Mouse (Mus musculus) midbrain, postnatal 0 days (tissue): ENCODE data around the gene Myo16. TPM values are rescaled to one million over a fixed set of nuclear protein-coding genes. Genes with fewer than 3 reads are reported as not detected.
A peak's percentile ranks its signal among the peaks of the same experiment; 100 is the strongest.

Source experiments
- ATAC-seq: fragments of 200-750 bp; cut with Nextera tagmentation; 2 replicates; pipeline ENCODE4 v1.8.0; 2017; ENCODE audit warnings: moderate number of reproducible peaks, mild to moderate bottlenecking, moderate TSS enrichment, moderate library complexity; ENCODE audit not compliant: low FRiP score
- DNase-seq: peaks from one replicate; pipeline ENCODE4 v3.0.0-alpha.2; 2015; ENCODE audit warnings: low spot score
- H3K27ac ChIP-seq: fragments of 300-500 bp; sonication (generic); 2 replicates; pipeline ENCODE4 v1.5.1; 2014; ENCODE audit warnings: low read depth, mild to moderate bottlenecking, low read length, mixed read lengths
- H3K27me3 ChIP-seq: fragments of 300-500 bp; sonication (generic); 2 replicates; pipeline ENCODE4 v1.6.1; 2014; ENCODE audit warnings: low read length, control low read depth, mixed read lengths; ENCODE audit not compliant: insufficient read depth
- H3K36me3 ChIP-seq: fragments of 300-500 bp; sonication (generic); 2 replicates; pipeline ENCODE4 v1.6.1; 2014; ENCODE audit warnings: low read length, control low read depth, mixed read lengths; ENCODE audit not compliant: insufficient read depth
- H3K4me1 ChIP-seq: fragments of 300-500 bp; sonication (generic); 2 replicates; pipeline ENCODE4 v1.6.1; 2014; ENCODE audit warnings: mild to moderate bottlenecking, control low read depth, antibody characterized with exemption, low read length, mixed read lengths; ENCODE audit not compliant: insufficient read depth
- H3K4me2 ChIP-seq: fragments of 300-500 bp; sonication (generic); 2 replicates; pipeline ENCODE4 v1.6.1; 2014; ENCODE audit warnings: low read depth, mild to moderate bottlenecking, low read length, mixed read lengths; ENCODE audit not compliant: poor library complexity, severe bottlenecking
- H3K4me3 ChIP-seq: fragments of 300-500 bp; sonication (generic); 2 replicates; pipeline ENCODE4 v1.5.1; 2014; ENCODE audit warnings: low read depth, mild to moderate bottlenecking, low read length, moderate library complexity
- H3K9ac ChIP-seq: fragments of 300-500 bp; sonication (generic); replicated peaks from 2 replicates; pipeline ENCODE4 v1.6.1; 2014; ENCODE audit warnings: mild to moderate bottlenecking, low read length, moderate library complexity, mixed read lengths; ENCODE audit not compliant: poor library complexity, severe bottlenecking
- H3K9me3 ChIP-seq: fragments of 300-500 bp; sonication (generic); 2 replicates; pipeline ENCODE4 v1.6.1; 2016; ENCODE audit warnings: low read length, control low read depth
- CTCF ChIP-seq: IDR thresholded peaks from 2 replicates; pipeline ENCODE4 v1.5.1; 2016; ENCODE audit warnings: antibody characterized with exemption, mild to moderate bottlenecking
- WGBS: fragments of 180-500 bp; shearing (Covaris S2); extraction: QIAGEN DNeasy Blood & Tissue Kit; methylation state at CpG from one replicate; pipeline ENCODE4 v1.1.7; 2014; 5-methylcytosine and 5-hydroxymethylcytosine counted together
- polyA plus RNA-seq: library from polyadenylated mRNA; unstranded; fragments of >200 nt; fragmentation: Nextera tagmentation; extraction: Ambion mirVana; gene quantifications from 2 replicates; pipeline ENCODE4 v1.2.1, GENCODE M21; 2015
- total RNA-seq: library from RNA; depleted of rRNA; stranded (reverse); fragments of >200 nt; gene quantifications from 2 replicates; pipeline ENCODE4 v1.2.3, GENCODE M21; 2014; rRNA removed

The Myo16 gene
- total RNA-seq (59.9 and 62.6 TPM in 2 replicates), polyA plus RNA-seq (5.8 and 7.7 TPM in 2 replicates)

DNA sequence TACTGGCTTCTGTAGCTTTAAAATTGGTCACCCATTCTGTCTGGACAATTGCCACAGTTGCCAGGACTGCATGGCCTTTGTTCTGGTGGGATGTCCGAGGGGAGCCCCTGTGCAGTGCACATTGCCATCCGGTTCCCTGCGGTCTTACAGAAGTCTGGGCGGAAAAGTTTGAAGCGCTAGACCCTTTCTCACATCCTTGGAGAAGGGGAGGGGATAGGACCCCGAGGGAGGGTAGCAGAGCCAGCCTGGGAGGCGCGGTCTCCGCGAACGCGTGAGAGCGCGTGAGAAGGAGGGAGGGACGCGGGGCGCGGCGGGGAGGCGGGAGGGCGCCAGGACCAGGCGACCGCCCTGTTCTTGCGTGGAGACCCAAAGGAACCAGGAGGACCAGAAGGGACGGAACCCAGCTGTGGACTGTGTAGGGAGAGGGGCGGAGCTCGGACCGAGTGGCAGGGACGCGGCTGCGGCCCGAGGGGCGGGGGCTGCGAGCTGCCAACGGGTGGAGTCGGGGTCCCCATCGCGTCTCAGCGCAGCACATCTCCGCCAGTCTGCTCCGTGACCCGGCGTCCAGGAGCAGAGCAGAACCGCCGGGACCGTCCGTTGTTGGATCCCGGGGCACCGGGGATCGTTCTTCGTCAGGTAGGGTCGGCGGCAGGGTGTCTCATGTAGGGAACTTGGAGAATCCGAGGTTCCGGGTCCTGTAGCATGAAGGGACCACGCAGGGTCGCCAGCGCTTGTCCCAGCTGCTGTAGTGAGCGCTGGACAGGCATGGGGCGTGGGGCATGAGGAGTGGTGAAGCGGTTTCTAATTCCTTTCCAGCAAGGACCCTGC is at the start of gene Myo16:
Gene Myo16 (plus strand): TSS at position 301 of the 828 bp plus-strand sequence.
- no peaks in the 10 kb centered on the region for H3K36me3 ChIP-seq
- peak within 1 kb of the TSS; percentile 73 for H3K4me3 ChIP-seq
- 0 out of 2 replicates have a peak, but pooled peaks cover 6% of the 10 kb centered on the region for H3K4me1 ChIP-seq
- peak within 1 kb of the TSS; percentile 65 for H3K9ac ChIP-seq
- ATAC-seq (peak; percentile 87), DNase-seq (peak; percentile 86)
- H3K27ac ChIP-seq: 0 out of 2 replicates have a peak within 1 kb of the TSS, but pooled peaks have one; percentile 14
- H3K27me3 ChIP-seq: no peaks in the 10 kb centered on the region
- TF ChIP-seq CTCF: no peak
- WGBS: under 1% methylated on average over 60 of the region's 61 CpGs
- H3K4me2 ChIP-seq: peak within 1 kb of the TSS; percentile 71
- H3K9me3 ChIP-seq: no peaks in the 10 kb centered on the region

DNA sequence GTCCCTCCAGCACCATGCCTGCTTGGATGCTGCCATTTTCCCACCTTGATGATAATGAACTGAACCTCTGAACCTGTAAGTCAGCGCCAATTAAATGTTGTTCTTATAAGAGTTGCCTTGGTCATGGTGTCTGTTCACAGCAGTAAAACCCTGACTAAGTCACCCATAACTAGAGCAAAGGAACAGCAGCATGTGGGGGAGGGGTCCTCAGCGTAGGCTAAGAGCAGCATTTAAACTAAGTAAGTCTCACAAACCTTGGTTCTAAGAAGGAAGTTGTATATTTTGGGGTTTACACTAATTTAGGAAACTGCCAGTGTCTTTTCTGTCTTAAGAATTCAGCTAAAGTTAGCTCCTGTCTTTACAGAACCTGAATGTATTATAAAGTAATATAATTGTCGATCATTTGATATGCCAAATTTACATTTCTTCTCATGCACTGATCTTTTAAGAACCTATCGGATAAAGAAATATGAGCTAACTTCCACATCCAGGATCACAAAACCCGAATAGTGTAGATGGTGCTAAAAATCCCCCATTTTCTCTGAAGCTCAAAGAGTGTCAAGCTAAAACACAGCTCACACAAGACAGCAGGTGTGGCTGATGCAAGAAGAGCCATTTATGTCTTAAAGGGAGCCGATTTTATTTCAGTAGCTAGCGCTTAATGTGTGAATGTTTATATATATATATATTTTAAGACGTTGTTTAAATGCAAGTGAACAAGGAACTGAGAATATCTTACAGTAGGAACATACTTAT is 45.0 kb upstream of the Myo16 start:
- Histone ChIP-seq H3K36me3 (no peaks in the 10 kb centered on the region), H3K4me3 (no peak overlapping the region), H3K4me1 (no peaks in the 10 kb centered on the region), H3K9me3 (no peaks in the 10 kb centered on the region), H3K27me3 (no peaks in the 10 kb centered on the region), H3K27ac (no peak overlapping the region), H3K4me2 (no peak overlapping the region), H3K9ac (no peak overlapping the region)
- ATAC-seq (no peak), DNase-seq (no peak)
- TF ChIP-seq CTCF: no peak
- 86% methylated on average over 8 of the region's 8 CpGs for WGBS

DNA sequence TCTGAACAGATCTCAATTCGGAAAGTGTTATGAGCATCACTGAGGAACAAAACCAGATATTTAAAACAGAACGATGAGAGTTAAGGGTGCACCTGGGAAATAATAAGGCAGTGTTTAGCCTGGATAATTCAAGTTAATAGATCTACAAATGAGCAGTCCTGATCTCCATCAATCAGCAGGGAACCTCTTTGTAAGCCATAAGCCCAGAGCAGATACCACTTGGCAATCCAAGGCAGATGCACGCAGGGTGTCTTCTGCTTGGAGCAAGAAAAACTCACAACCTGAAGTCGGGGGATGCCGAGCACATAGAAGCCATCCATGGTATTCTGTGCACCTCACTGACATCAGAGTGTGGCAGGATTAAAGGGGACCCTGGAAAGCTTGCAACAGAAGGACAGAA is 31.0 kb upstream of the Myo16 start:
- no peak overlapping the region for H3K4me3 ChIP-seq
- H3K27me3 ChIP-seq: no peaks in the 10 kb centered on the region
- H3K27ac ChIP-seq: no peak overlapping the region
- DNase-seq: peak; percentile 16
- no peak for ATAC-seq
- H3K36me3 ChIP-seq: no peaks in the 10 kb centered on the region
- TF ChIP-seq CTCF: no peak
- 76% methylated on average over 5 of the region's 5 CpGs for WGBS
- H3K4me2 ChIP-seq: no peak overlapping the region
- no peaks in the 10 kb centered on the region for H3K9me3 ChIP-seq
- no peaks in the 10 kb centered on the region for H3K4me1 ChIP-seq
- no peak overlapping the region for H3K9ac ChIP-seq

DNA sequence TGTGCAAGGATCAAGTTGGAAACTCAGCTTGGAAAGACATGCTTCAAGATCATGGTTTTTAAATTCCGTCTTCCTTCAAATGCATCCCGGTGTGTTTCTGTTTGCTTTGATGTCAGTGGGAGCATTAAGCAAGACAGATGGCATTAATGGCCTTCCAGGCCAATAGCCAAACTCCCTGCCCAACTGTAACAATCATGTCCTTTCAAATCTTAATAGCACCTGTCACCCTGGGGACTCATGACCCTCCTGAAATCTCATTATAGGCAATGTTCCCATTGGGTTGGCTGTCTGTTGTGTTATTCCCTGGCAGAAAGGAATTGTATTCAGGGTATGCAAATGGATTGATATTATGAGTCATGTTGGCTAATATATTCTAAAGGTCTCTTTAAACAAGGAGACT is 30.3 kb upstream of the Myo16 start:
- Histone ChIP-seq H3K4me3 (no peak overlapping the region), H3K9me3 (no peaks in the 10 kb centered on the region), H3K27me3 (no peaks in the 10 kb centered on the region), H3K4me1 (no peaks in the 10 kb centered on the region), H3K9ac (no peak overlapping the region), H3K4me2 (no peak overlapping the region), H3K36me3 (no peaks in the 10 kb centered on the region), H3K27ac (no peak overlapping the region)
- ATAC-seq (no peak), DNase-seq (peak; percentile 70)
- TF ChIP-seq CTCF: no peak
- WGBS: 46% methylated on average over 2 of the region's 2 CpGs

DNA sequence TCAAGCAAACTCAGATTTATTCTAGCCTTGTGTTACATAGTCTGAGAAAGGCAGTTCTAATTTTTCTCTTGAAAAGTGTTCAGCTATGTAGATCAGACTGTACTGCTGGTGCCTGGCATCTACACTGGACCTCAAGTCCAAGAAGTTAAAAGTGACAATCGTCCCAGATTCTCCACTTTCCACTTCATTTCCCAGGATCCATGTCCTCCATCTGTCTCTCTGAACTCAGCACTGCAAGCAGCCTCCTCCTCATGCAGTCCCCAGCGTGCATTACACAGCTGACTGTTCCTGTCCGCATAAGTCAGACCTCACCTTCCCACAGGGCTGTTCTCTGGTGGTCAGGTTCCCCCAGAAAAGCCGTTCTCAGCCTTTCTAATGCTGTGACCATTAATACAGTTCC is 28.0 kb upstream of the Myo16 start:
- Histone ChIP-seq H3K4me1 (no peaks in the 10 kb centered on the region), H3K9ac (no peak overlapping the region), H3K4me3 (no peak overlapping the region), H3K36me3 (no peaks in the 10 kb centered on the region), H3K4me2 (no peak overlapping the region), H3K9me3 (no peaks in the 10 kb centered on the region), H3K27me3 (no peaks in the 10 kb centered on the region), H3K27ac (no peak overlapping the region)
- ATAC-seq (no peak), DNase-seq (peak; percentile 12)
- no peak for TF ChIP-seq CTCF
- WGBS: 78% methylated on average over 4 of the region's 4 CpGs
